Mouse (Mus musculus) midbrain, embryonic 14.5 days (tissue): ENCODE data around the gene Sytl4. TPM values are rescaled to one million over a fixed set of nuclear protein-coding genes. Genes with fewer than 3 reads are reported as not detected.

Experiments used
- ATAC-seq: fragments of 200-750 bp; cut with Nextera tagmentation; 2 replicates; pipeline ENCODE4 v1.8.0; 2017; ENCODE audit warnings: moderate number of reproducible peaks, moderate library complexity; ENCODE audit not compliant: low FRiP score, low TSS enrichment
- DNase-seq: peaks from one replicate; pipeline ENCODE4 v3.0.0-alpha.2; 2015
- H3K27ac ChIP-seq: fragments of 300-500 bp; sonication (generic); replicated peaks from 2 replicates; pipeline ENCODE4 v1.5.1; 2014; ENCODE audit warnings: mild to moderate bottlenecking, low read depth, low read length, moderate library complexity
- H3K27me3 ChIP-seq: fragments of 300-500 bp; sonication (generic); 2 replicates; pipeline ENCODE4 v1.6.1; 2014; ENCODE audit warnings: low read length, control low read depth, mixed read lengths; ENCODE audit not compliant: control insufficient read depth, insufficient read depth
- H3K36me3 ChIP-seq: fragments of 300-500 bp; sonication (generic); 2 replicates; pipeline ENCODE4 v1.6.1; 2014; ENCODE audit warnings: low read length, control low read depth; ENCODE audit not compliant: control insufficient read depth, insufficient read depth
- H3K4me1 ChIP-seq: fragments of 300-500 bp; sonication (generic); 2 replicates; pipeline ENCODE4 v1.6.1; 2014; ENCODE audit warnings: mild to moderate bottlenecking, antibody characterized with exemption, low read length, control low read depth; ENCODE audit not compliant: control insufficient read depth, insufficient read depth
- H3K4me2 ChIP-seq: fragments of 300-500 bp; sonication (generic); 2 replicates; pipeline ENCODE4 v1.6.1; 2014; ENCODE audit warnings: mild to moderate bottlenecking, low read length, moderate library complexity
- H3K4me3 ChIP-seq: fragments of 300-500 bp; sonication (generic); replicated peaks from 2 replicates; pipeline ENCODE4 v1.5.1; 2014; ENCODE audit warnings: low read depth, low read length
- H3K9ac ChIP-seq: fragments of 300-500 bp; sonication (generic); replicated peaks from 2 replicates; pipeline ENCODE4 v1.6.1; 2014; ENCODE audit warnings: mild to moderate bottlenecking, low read length, moderate library complexity
- H3K9me3 ChIP-seq: fragments of 300-500 bp; sonication (generic); 2 replicates; pipeline ENCODE4 v1.6.1; 2016; ENCODE audit warnings: low read length, control low read depth, mixed read lengths; ENCODE audit not compliant: control insufficient read depth
- WGBS: fragments of 180-500 bp; shearing (Covaris S2); extraction: QIAGEN DNeasy Blood & Tissue Kit; methylation state at CpG from one replicate; pipeline ENCODE4 v1.1.7; 2014; 5-methylcytosine and 5-hydroxymethylcytosine counted together
- polyA plus RNA-seq: library from polyadenylated mRNA; unstranded; fragments of >200 nt; fragmentation: Nextera tagmentation; extraction: Ambion mirVana; gene quantifications from 2 replicates; pipeline ENCODE4 v1.2.1, GENCODE M21; 2014

Sytl4 gene
- polyA plus RNA-seq, 1 experiment from 2014 or later, result 0.75 TPM

- Histone ChIP-seq H3K9me3 (no peaks in the 10 kb centered on the region), H3K36me3 (no peaks in the 10 kb centered on the region), H3K4me3 (no peak overlapping the region), H3K27ac (no peak overlapping the region), H3K4me1 (no peaks in the 10 kb centered on the region), H3K27me3 (no peaks in the 10 kb centered on the region), H3K9ac (no peak overlapping the region), H3K4me2 (no peak overlapping the region)
- DNase-seq, result no peak
- WGBS, result 86% methylated on average over 4 of the region's 4 CpGs
- ATAC-seq, result no peak
These were observed 44.9 kb downstream of the Sytl4 start for GRCm38 (mm10) chrX:133936605-133937225.

GRCm38 (mm10) chrX:133931302-133932013, 50.2 kb downstream of the Sytl4 start:
- Histone ChIP-seq H3K27ac (no peak overlapping the region), H3K27me3 (no peaks in the 10 kb centered on the region), H3K4me3 (no peak overlapping the region), H3K4me2 (no peak overlapping the region), H3K36me3 (no peaks in the 10 kb centered on the region), H3K4me1 (no peaks in the 10 kb centered on the region), H3K9ac (no peak overlapping the region), H3K9me3 (no peaks in the 10 kb centered on the region)
- ATAC-seq (no peak; the same call in 1 of the 2 replicates), DNase-seq (peak; percentile 64)
- 67% methylated on average over 12 of the region's 12 CpGs for WGBS

GRCm38 (mm10) chrX:133926760-133927159, 54.9 kb downstream of the Sytl4 start:
- no peaks in the 10 kb centered on the region for H3K36me3 ChIP-seq
- no peak for DNase-seq
- no peak overlapping the region for H3K4me2 ChIP-seq
- H3K9me3 ChIP-seq, result no peaks in the 10 kb centered on the region
- H3K4me1 ChIP-seq, result no peaks in the 10 kb centered on the region
- no peak overlapping the region for H3K4me3 ChIP-seq
- no peak for ATAC-seq
- no peaks in the 10 kb centered on the region for H3K27me3 ChIP-seq
- no peak overlapping the region for H3K9ac ChIP-seq
- WGBS, result 74% methylated on average over 5 of the region's 5 CpGs
- no peak overlapping the region for H3K27ac ChIP-seq

GRCm38 (mm10) chrX:133921187-133921586, 60.4 kb downstream of the Sytl4 start:
- H3K9me3 ChIP-seq, result no peaks in the 10 kb centered on the region
- no peak overlapping the region for H3K4me2 ChIP-seq
- H3K9ac ChIP-seq, result no peak overlapping the region
- H3K4me1 ChIP-seq, result no peaks in the 10 kb centered on the region
- no peaks in the 10 kb centered on the region for H3K27me3 ChIP-seq
- no peak for ATAC-seq
- H3K27ac ChIP-seq, result no peak overlapping the region
- WGBS, result 67% methylated on average over 4 of the region's 4 CpGs
- H3K4me3 ChIP-seq, result no peak overlapping the region
- DNase-seq, result no peak
- H3K36me3 ChIP-seq, result no peaks in the 10 kb centered on the region

GRCm38 (mm10) chrX:133914219-133914618, 67.4 kb downstream of the Sytl4 start:
- Histone ChIP-seq H3K4me2 (no peak overlapping the region), H3K27me3 (no peaks in the 10 kb centered on the region), H3K36me3 (no peaks in the 10 kb centered on the region), H3K27ac (no peak overlapping the region), H3K4me3 (no peak overlapping the region), H3K9me3 (no peaks in the 10 kb centered on the region), H3K9ac (no peak overlapping the region), H3K4me1 (no peaks in the 10 kb centered on the region)
- WGBS, result 67% methylated on average over 7 of the region's 7 CpGs
- ATAC-seq (no peak), DNase-seq (no peak)

GRCm38 (mm10) chrX:133913006-133913405, 68.6 kb downstream of the Sytl4 start:
- WGBS, result 92% methylated on average over 3 of the region's 3 CpGs
- ATAC-seq, result no peak
- no peak for DNase-seq

GRCm38 (mm10) chrX:133911397-133912103, 70.1 kb downstream of the Sytl4 start:
- Histone ChIP-seq H3K9ac (no peak overlapping the region), H3K27ac (no peak overlapping the region), H3K36me3 (no peaks in the 10 kb centered on the region), H3K4me2 (no peak overlapping the region), H3K9me3 (no peaks in the 10 kb centered on the region), H3K27me3 (no peaks in the 10 kb centered on the region), H3K4me3 (no peak overlapping the region), H3K4me1 (no peaks in the 10 kb centered on the region)
- ATAC-seq (no peak), DNase-seq (peak; percentile 17)
- 24% methylated on average over 10 of the region's 10 CpGs for WGBS

More at GRCm38 (mm10) chrX:133913006-133913405, 68.6 kb downstream of the Sytl4 start:
- Histone ChIP-seq H3K27me3 (no peaks in the 10 kb centered on the region), H3K4me1 (no peaks in the 10 kb centered on the region), H3K9me3 (no peaks in the 10 kb centered on the region), H3K27ac (no peak overlapping the region), H3K36me3 (no peaks in the 10 kb centered on the region), H3K4me2 (no peak overlapping the region), H3K9ac (no peak overlapping the region), H3K4me3 (no peak overlapping the region)

GRCm38 (mm10) chrX:133908261-133908660, 73.4 kb downstream of the Sytl4 start, which contains the start of gene Srpx2:
Srpx2 (plus strand) TSS chrX:133908426.
- no peak within 1 kb of the TSS for H3K27ac ChIP-seq
- peak; percentile 1 for DNase-seq
- H3K27me3 ChIP-seq, result no peaks in the 10 kb centered on the region
- no peak for ATAC-seq
- H3K9me3 ChIP-seq, result no peaks in the 10 kb centered on the region
- no peaks in the 10 kb centered on the region for H3K36me3 ChIP-seq
- no peak within 1 kb of the TSS for H3K4me2 ChIP-seq
- WGBS, result 37% methylated on average over 3 of the region's 3 CpGs
- no peak within 1 kb of the TSS for H3K4me3 ChIP-seq
- no peaks in the 10 kb centered on the region for H3K4me1 ChIP-seq
- H3K9ac ChIP-seq, result no peak within 1 kb of the TSS
